In the genomic region with DNA sequence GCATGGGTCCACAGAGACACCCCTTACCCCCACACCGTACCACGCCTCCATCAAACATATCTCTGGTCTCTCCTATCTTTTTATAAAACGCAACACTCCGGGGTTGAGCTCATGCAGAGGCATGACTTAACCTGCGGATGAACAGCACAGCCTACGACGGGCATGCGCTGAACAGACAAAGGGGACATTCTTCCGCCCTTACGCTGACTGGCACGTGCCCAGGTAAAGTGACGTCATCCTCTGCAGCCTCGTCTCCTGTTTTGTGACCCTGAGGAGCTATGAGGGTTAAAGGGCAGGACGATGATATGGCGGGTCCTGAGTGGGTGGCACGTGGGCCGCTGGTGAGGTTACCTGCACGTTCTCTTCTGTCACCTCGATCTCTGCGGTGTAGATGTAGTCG, we compare ENCODE assay signal across 16 mouse cellular contexts.
"Had no signal": no experiment of that assay in that cellular context is flagged by ENCODE, and none has a peak within 500 bp of the region (broad histone marks: within the 10 kb centered on the region; RNA-seq: fewer than 3 reads in every experiment).

No protein-coding gene starts in this region.

- H3K27me3 ChIP-seq: kidney, embryonic 15.5 days; limb, embryonic 12.5 days; liver, embryonic 13.5 days; lung, embryonic 15.5 days; midbrain, embryonic 15.5 days; neural tube, embryonic 12.5 days; stomach, embryonic 15.5 days had no signal

- DNase-seq: layer of hippocampus, adult 9-11 months; layer of hippocampus, postnatal 36 days; liver; liver, embryonic 13.5 days; liver, postnatal 0 days; retina, postnatal 1 day; right cerebral cortex, postnatal 4 days; thymus, adult 18-20 months; thymus, postnatal 14 days had no signal

- H3K9me3 ChIP-seq: kidney, embryonic 15.5 days; limb, embryonic 12.5 days; liver, embryonic 13.5 days; lung, embryonic 15.5 days; midbrain, embryonic 10.5 days; midbrain, embryonic 15.5 days; neural tube, embryonic 12.5 days; stomach, embryonic 15.5 days had no signal

- H3K36me3 ChIP-seq: kidney, embryonic 15.5 days; liver, embryonic 13.5 days; lung, embryonic 15.5 days; midbrain, embryonic 10.5 days; midbrain, embryonic 15.5 days; neural tube, embryonic 12.5 days; stomach, embryonic 15.5 days had no signal

- H3K4me3 ChIP-seq: kidney, embryonic 15.5 days; limb, embryonic 12.5 days; liver, embryonic 13.5 days; lung, embryonic 15.5 days; midbrain, embryonic 10.5 days; midbrain, embryonic 15.5 days; neural tube, embryonic 12.5 days; stomach, embryonic 15.5 days had no signal
